Mouse (Mus musculus): ENCODE measurements around the gene Syde1. TPM values are rescaled to one million over a fixed set of nuclear protein-coding genes. Genes with fewer than 3 reads are reported as not detected.
"Not testable (repeated sequence)": the region's sequence is repeated elsewhere in the genome, so short reads cannot be mapped to it uniquely, and the experiment has no call there.

The Syde1 gene
- polyA plus RNA-seq (2012; rRNA removed) = 7.3 and 8.2 TPM in 2 replicates

GRCm38 (mm10) chr10:78591406-78592328 lies at the start of gene Syde1:
Gene Syde1 (minus strand): TSS chr10:78591964.
- no peak for DNase-seq (ENCODE audit: extremely low spot score in 1 of 2, low spot score in 1 of 2)

- DNase-seq (ENCODE audit: extremely low spot score in 1 of 2, low spot score in 1 of 2) = peak; percentile 5 to 69
These were observed 40.5 kb upstream of the Syde1 start for GRCm38 (mm10) chr10:78632311-78632710.

GRCm38 (mm10) chr10:78630194-78630593 lies 38.4 kb upstream of the Syde1 start:
- DNase-seq (ENCODE audit: extremely low spot score in 1 of 2, low spot score in 1 of 2) = peak in 1 of 2 experiments; percentile 17

- not testable (repeated sequence) for DNase-seq (ENCODE audit: extremely low spot score in 1 of 2, low spot score in 1 of 2)
These were observed 31.4 kb upstream of the Syde1 start for GRCm38 (mm10) chr10:78623143-78623542.

- DNase-seq (ENCODE audit: extremely low spot score in 1 of 2, low spot score in 1 of 2) = no peak
These were observed 26.2 kb upstream of the Syde1 start, which contains the start of gene Olfr1357 for GRCm38 (mm10) chr10:78617974-78618373. Gene Olfr1357 (minus strand): TSS chr10:78618074.

GRCm38 (mm10) chr10:78607602-78608001 lies 15.8 kb upstream of the Syde1 start:
- DNase-seq (ENCODE audit: extremely low spot score in 1 of 2, low spot score in 1 of 2) = no peak

- peak in 1 of 2 experiments; percentile 72 for DNase-seq (ENCODE audit: extremely low spot score in 1 of 2, low spot score in 1 of 2)
These were observed 13.3 kb upstream of the Syde1 start for GRCm38 (mm10) chr10:78605080-78605479.

- DNase-seq (ENCODE audit: extremely low spot score in 1 of 2, low spot score in 1 of 2) = no peak
These were observed 8.1 kb upstream of the Syde1 start for GRCm38 (mm10) chr10:78599865-78600264.

- DNase-seq (ENCODE audit: extremely low spot score in 1 of 2, low spot score in 1 of 2) = no peak
These were observed 2.8 kb upstream of the Syde1 start for GRCm38 (mm10) chr10:78594566-78594965.

GRCm38 (mm10) chr10:78594157-78594556 lies 2.4 kb upstream of the Syde1 start:
- no peak for DNase-seq (ENCODE audit: extremely low spot score in 1 of 2, low spot score in 1 of 2)

- no peak for DNase-seq (ENCODE audit: extremely low spot score in 1 of 2, low spot score in 1 of 2)
These were observed 2.0 kb upstream of the Syde1 start for GRCm38 (mm10) chr10:78593736-78594135.

- DNase-seq (ENCODE audit: extremely low spot score in 1 of 2, low spot score in 1 of 2) = no peak
These were observed 1.2 kb upstream of the Syde1 start for GRCm38 (mm10) chr10:78592856-78593379.

- DNase-seq (ENCODE audit: extremely low spot score in 1 of 2, low spot score in 1 of 2) = no peak
These were observed 1.0 kb downstream of the Syde1 start for GRCm38 (mm10) chr10:78590744-78591143.

- DNase-seq (ENCODE audit: extremely low spot score in 1 of 2, low spot score in 1 of 2) = no peak
These were observed 1.9 kb downstream of the Syde1 start for GRCm38 (mm10) chr10:78589901-78590300.

- no peak for DNase-seq (ENCODE audit: extremely low spot score in 1 of 2, low spot score in 1 of 2)
These were observed 2.5 kb downstream of the Syde1 start for GRCm38 (mm10) chr10:78589291-78589690.

- DNase-seq (ENCODE audit: extremely low spot score in 1 of 2, low spot score in 1 of 2) = no peak
These were observed 5.7 kb downstream of the Syde1 start for GRCm38 (mm10) chr10:78586026-78586425.

- DNase-seq (ENCODE audit: extremely low spot score in 1 of 2, low spot score in 1 of 2) = no peak
These were observed 6.2 kb downstream of the Syde1 start for GRCm38 (mm10) chr10:78585606-78586005.

- no peak for DNase-seq (ENCODE audit: extremely low spot score in 1 of 2, low spot score in 1 of 2)
These were observed 6.8 kb downstream of the Syde1 start for GRCm38 (mm10) chr10:78584996-78585395.

GRCm38 (mm10) chr10:78583939-78584338 lies 7.8 kb downstream of the Syde1 start:
- no peak for DNase-seq (ENCODE audit: extremely low spot score in 1 of 2, low spot score in 1 of 2)

- DNase-seq (ENCODE audit: extremely low spot score in 1 of 2, low spot score in 1 of 2) = no peak
These were observed 8.4 kb downstream of the Syde1 start for GRCm38 (mm10) chr10:78583347-78583746.

- DNase-seq (ENCODE audit: extremely low spot score in 1 of 2, low spot score in 1 of 2) = no peak
These were observed 10.6 kb downstream of the Syde1 start for GRCm38 (mm10) chr10:78581121-78581520.

GRCm38 (mm10) chr10:78578204-78578603 lies 13.6 kb downstream of the Syde1 start:
- no peak for DNase-seq (ENCODE audit: extremely low spot score in 1 of 2, low spot score in 1 of 2)
